Mouse (Mus musculus) gastrocnemius, postnatal 25 days (tissue): Measurements from ENCODE around the gene Fam205a3. TPM values are rescaled to one million over a fixed set of nuclear protein-coding genes. Genes with fewer than 3 reads are reported as not detected.
"Not testable (repeated sequence)": the region's sequence is repeated elsewhere in the genome, so short reads cannot be mapped to it uniquely, and the experiment has no call there.

Source experiments
- DNase-seq: peaks from one replicate; pipeline ENCODE4 v3.0.0; 2022
- long read RNA-seq, 2 experiments: library from polyadenylated mRNA; stranded (forward); transcript quantifications; one replicate each; pipeline ENCODE4 v2.0.0; 2021
- total RNA-seq, 2 experiments: library from RNA; stranded (reverse); gene quantifications; 1 replicate in 1 of 2; 2 replicates in 1 of 2; pipeline ENCODE4 v1.2.3; 2021

Fam205a3 gene
- not detected for total RNA-seq
- long read RNA-seq, experiment 1 = 0 reads
- long read RNA-seq, experiment 2 = 0 reads

- not testable (repeated sequence) for DNase-seq
These were observed at the start of gene Fam205a3 for GRCm38 (mm10) chr4:42318034-42318433. Gene Fam205a3 (plus strand): TSS chr4:42318334.

- DNase-seq = not testable (repeated sequence)
These were observed 24.2 kb upstream of the Fam205a3 start, which contains the start of gene Gm21953 for GRCm38 (mm10) chr4:42293967-42294366. Gene Gm21953 (plus strand): TSS chr4:42294267.

Other genes with a start within 250 kb of the Fam205a3 start
- gene Gm3893, start 227.1 kb upstream of the Fam205a3 start, total RNA-seq = not detected
- 10 to 100 TPM in 1 of 2 experiments, 1 to 10 TPM in 1; 8.2 to 14.6 TPM for gene Gm13304, start 203.5 kb upstream of the Fam205a3 start, total RNA-seq
- gene Gm13306, start 164.9 kb upstream of the Fam205a3 start, total RNA-seq = 1 to 10 TPM in 1 of 2 experiments, not detected in 1; 1.1 TPM
- under 1 TPM in 1 of 2 experiments, not detected in 1; 0.84 TPM for gene Gm13305, start 149.7 kb upstream of the Fam205a3 start, total RNA-seq
- gene Gm10600, start 77.7 kb upstream of the Fam205a3 start, total RNA-seq = under 1 TPM; 0.43 to 0.46 TPM
- not detected for gene Ccl21b, start 62.6 kb upstream of the Fam205a3 start, total RNA-seq
- not detected for gene Gm21953, start 24.1 kb upstream of the Fam205a3 start, total RNA-seq
- not detected for gene Gm21586, start 121.0 kb downstream of the Fam205a3 start, total RNA-seq
- gene Gm2163, start 148.4 kb downstream of the Fam205a3 start, total RNA-seq = not detected
- not detected for gene Fam205a2, start 209.8 kb downstream of the Fam205a3 start, total RNA-seq